Mouse (Mus musculus): Measurements from ENCODE around the gene Ugcg. TPM values are rescaled to one million over a fixed set of nuclear protein-coding genes. Genes with fewer than 3 reads are reported as not detected.

The Ugcg gene
- total and polyA plus RNA-seq, 2 experiments from 2014 or later, result 22.8 to 68.5 TPM

DNA sequence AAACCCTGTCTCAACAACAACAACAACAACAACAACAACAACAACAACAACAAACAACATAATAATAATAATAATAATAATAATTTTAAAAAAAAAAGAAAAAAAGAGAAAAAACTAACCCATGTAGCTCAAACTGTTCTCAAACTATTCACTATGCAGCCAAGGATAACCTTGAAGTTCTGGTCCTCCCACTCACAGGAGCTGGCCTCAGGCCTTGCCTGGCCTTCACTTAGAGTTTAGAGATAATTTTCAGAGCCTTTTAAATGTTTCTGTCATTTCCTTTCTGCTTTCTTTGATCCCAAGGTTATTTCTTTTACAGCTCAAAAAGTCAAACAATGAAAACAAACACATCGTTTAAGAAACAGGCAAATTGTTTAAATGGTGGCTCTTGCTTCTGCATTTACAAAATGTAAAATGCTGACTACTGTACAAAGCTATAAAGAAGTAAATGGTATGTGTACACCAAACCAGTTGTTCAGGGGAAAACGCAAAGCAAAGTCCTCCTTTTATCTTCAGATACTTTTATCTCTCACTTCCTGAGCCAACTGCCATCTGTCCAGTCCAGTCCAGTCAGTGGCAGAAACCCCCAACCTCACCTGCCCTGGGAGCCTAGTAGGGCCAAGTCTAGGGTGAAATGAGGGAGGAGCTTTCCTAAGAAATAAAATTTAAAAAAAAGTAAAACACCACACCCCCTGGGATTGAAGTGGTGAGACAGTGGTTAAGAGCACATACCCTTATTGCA lies 15.7 kb upstream of the Ugcg start:
- 76% methylated on average over 2 of the region's 2 CpGs for WGBS
- no peaks in the 10 kb centered on the region for H3K27me3 ChIP-seq (ENCODE audit: insufficient read depth, low read length)
- H3K4me1 ChIP-seq (ENCODE audit: insufficient read depth, low read length), result no peaks in the 10 kb centered on the region
- no peaks in the 10 kb centered on the region for H3K36me3 ChIP-seq (ENCODE audit: insufficient read depth, low read length)
- no peak for TF ChIP-seq CTCF (IDR thresholded peaks at IDR 0.05)
- H3K9me3 ChIP-seq (ENCODE audit: low read length), result no peaks in the 10 kb centered on the region
- DNase-seq (ENCODE audit: low spot score) (no peak), ATAC-seq (ENCODE audit: low FRiP score) (no peak)
- H3K9ac ChIP-seq (replicated peaks; ENCODE audit: low read length, poor library complexity, severe bottlenecking), result no peak overlapping the region
- no peak overlapping the region for H3K4me2 ChIP-seq (ENCODE audit: low read depth, low read length, poor library complexity, severe bottlenecking)
- no peak overlapping the region for H3K27ac ChIP-seq (ENCODE audit: low read depth, low read length)
- H3K4me3 ChIP-seq (ENCODE audit: low read depth, low read length), result no peak overlapping the region

DNA sequence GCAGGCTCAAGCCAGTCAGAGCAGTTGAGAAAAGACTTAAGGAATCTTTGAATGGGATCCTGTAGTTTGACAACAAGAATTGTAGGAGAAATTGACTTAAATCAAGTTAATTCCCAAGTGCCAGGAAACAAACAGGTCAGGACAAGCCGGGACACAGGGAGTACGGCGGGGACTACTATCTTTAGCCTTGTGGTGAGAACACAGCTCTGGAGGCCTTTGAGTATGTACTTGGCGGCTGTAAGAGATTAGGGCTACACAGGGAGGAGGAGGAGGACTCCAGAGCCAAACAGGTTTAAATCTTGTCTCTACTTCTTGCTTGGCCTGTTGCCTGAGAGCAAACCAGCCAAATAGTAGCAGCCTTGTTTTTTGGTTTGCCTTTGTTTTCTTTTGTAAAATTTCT lies 14.1 kb upstream of the Ugcg start:
- no peaks in the 10 kb centered on the region for H3K36me3 ChIP-seq (ENCODE audit: insufficient read depth, low read length)
- no peak for ATAC-seq (ENCODE audit: low FRiP score)
- H3K4me1 ChIP-seq (ENCODE audit: insufficient read depth, low read length), result no peaks in the 10 kb centered on the region
- no peaks in the 10 kb centered on the region for H3K27me3 ChIP-seq (ENCODE audit: insufficient read depth, low read length)
- H3K4me3 ChIP-seq (ENCODE audit: low read depth, low read length), result no peak overlapping the region
- H3K27ac ChIP-seq (ENCODE audit: low read depth, low read length), result no peak overlapping the region
- DNase-seq (ENCODE audit: low spot score), result no peak
- 61% methylated on average over 4 of the region's 4 CpGs for WGBS
- no peak for TF ChIP-seq CTCF (IDR thresholded peaks at IDR 0.05)
- H3K9me3 ChIP-seq (ENCODE audit: low read length), result no peaks in the 10 kb centered on the region
- H3K9ac ChIP-seq (replicated peaks; ENCODE audit: low read length, poor library complexity, severe bottlenecking), result no peak overlapping the region
- H3K4me2 ChIP-seq (ENCODE audit: low read depth, low read length, poor library complexity, severe bottlenecking), result no peak overlapping the region

DNA sequence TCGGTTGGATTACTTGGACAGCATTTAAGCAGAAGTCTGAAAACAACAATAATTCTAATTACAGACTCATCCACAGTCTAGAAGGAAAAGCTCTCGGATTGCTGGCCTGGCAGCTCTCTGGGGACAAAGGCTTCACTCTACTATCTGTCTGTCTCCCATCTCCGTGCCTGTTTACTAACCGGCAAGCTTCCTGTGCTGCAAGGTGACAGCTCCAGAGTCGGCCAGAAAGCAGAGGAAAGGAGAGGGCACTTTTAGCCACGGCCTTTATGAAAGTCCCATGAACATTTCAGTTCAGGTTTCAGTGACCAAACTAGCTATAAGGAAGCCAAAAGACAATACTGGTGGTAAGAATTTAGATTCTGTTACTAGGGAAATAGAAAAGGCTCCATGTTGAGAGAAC lies 13.1 kb upstream of the Ugcg start:
- Histone ChIP-seq H3K36me3 (ENCODE audit: insufficient read depth, low read length) (no peaks in the 10 kb centered on the region), H3K4me1 (ENCODE audit: insufficient read depth, low read length) (no peaks in the 10 kb centered on the region), H3K9ac (replicated peaks; ENCODE audit: low read length, poor library complexity, severe bottlenecking) (no peak overlapping the region), H3K27me3 (ENCODE audit: insufficient read depth, low read length) (no peaks in the 10 kb centered on the region), H3K27ac (ENCODE audit: low read depth, low read length) (no peak overlapping the region), H3K4me3 (ENCODE audit: low read depth, low read length) (no peak overlapping the region), H3K9me3 (ENCODE audit: low read length) (no peaks in the 10 kb centered on the region), H3K4me2 (ENCODE audit: low read depth, low read length, poor library complexity, severe bottlenecking) (no peak overlapping the region)
- ATAC-seq (ENCODE audit: low FRiP score), result no peak
- no peak for TF ChIP-seq CTCF (IDR thresholded peaks at IDR 0.05)
- WGBS, result 63% methylated on average over 6 of the region's 6 CpGs
- no peak for DNase-seq (ENCODE audit: low spot score)

DNA sequence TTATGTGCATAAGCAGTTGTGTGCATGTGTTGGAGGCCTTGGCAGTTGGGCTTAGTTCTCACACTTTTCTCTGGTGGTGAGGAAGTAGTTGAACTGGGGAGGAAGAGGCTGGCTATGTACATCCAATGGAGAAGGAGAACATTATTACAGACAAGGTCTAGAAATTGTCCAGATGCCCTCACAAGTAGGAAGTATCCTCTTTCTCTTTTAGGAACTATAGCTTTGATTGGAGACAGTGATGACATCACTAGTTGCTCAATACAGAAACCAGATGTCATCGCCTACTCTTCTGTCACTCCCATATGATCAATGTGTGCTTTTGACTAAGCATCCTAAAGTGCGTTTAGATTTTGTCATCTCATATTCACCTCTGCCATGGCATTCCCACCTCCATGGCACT lies 11.5 kb upstream of the Ugcg start:
- Histone ChIP-seq H3K9ac (replicated peaks; ENCODE audit: low read length, poor library complexity, severe bottlenecking) (no peak overlapping the region), H3K4me1 (ENCODE audit: insufficient read depth, low read length) (no peaks in the 10 kb centered on the region), H3K27ac (ENCODE audit: low read depth, low read length) (no peak overlapping the region), H3K36me3 (ENCODE audit: insufficient read depth, low read length) (no peaks in the 10 kb centered on the region), H3K27me3 (ENCODE audit: insufficient read depth, low read length) (no peaks in the 10 kb centered on the region), H3K9me3 (ENCODE audit: low read length) (no peaks in the 10 kb centered on the region), H3K4me3 (ENCODE audit: low read depth, low read length) (no peak overlapping the region), H3K4me2 (ENCODE audit: low read depth, low read length, poor library complexity, severe bottlenecking) (no peak overlapping the region)
- no peak for ATAC-seq (ENCODE audit: low FRiP score)
- no peak for TF ChIP-seq CTCF (IDR thresholded peaks at IDR 0.05)
- no peak for DNase-seq (ENCODE audit: low spot score)
- 95% methylated on average over 2 of the region's 2 CpGs for whole genome bisulfite sequencing

DNA sequence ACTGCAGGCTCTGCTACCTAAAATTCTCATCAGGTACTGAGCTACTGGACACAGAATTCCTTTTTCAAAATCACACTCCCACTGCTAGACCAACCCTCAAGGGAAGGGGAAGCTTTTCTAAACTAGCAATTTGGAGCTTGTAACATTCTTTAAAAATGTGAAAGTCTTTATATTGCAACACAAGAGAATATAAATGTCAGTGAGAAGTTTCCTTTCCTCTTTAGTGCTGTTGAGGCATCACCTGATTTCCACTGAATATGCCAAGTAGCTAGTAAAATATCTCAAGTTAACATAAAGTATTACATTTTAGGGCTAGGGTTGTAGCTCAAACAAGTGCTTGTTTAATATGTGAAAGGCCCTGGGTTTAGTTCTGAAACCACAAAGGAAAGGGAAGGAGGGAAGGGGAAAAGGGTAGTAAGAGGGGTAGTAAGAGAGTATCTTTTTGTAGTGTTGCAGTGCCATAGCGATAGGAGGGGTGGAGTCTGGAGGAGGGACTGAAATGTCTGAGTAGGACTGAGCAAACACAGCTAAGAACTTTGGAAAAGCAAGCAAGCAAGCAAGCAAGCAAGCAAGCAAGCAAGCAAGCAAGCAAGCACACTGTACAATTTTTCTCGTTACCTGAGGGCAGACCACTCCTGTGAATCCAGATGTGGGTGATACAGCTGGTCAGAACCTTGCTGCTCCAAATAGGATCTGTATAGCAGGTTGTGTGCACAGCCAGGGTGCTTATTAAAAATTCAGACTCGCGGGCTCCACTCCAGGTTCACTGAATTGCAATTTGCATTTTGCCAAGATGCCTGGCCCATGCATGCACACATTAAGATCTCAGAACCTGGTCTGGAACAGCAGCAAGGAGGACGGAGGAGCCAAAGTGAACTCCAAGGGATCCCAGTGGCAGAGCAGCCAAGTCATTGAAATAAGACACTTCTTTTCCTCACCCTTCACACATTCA lies 7.5 kb upstream of the Ugcg start:
- Histone ChIP-seq H3K9ac (replicated peaks; ENCODE audit: low read length, poor library complexity, severe bottlenecking) (no peak overlapping the region), H3K4me2 (ENCODE audit: low read depth, low read length, poor library complexity, severe bottlenecking) (no peak overlapping the region), H3K9me3 (ENCODE audit: low read length) (no peaks in the 10 kb centered on the region), H3K4me3 (ENCODE audit: low read depth, low read length) (no peak overlapping the region), H3K4me1 (ENCODE audit: insufficient read depth, low read length) (no peaks in the 10 kb centered on the region), H3K27me3 (ENCODE audit: insufficient read depth, low read length) (no peaks in the 10 kb centered on the region), H3K36me3 (ENCODE audit: insufficient read depth, low read length) (no peaks in the 10 kb centered on the region), H3K27ac (ENCODE audit: low read depth, low read length) (no peak overlapping the region)
- DNase-seq (ENCODE audit: low spot score), result no peak
- TF ChIP-seq CTCF (IDR thresholded peaks at IDR 0.05), result no peak
- ATAC-seq (ENCODE audit: low FRiP score), result no peak; the same call in 1 of the 2 replicates
- 30% methylated on average over 5 of the region's 5 CpGs for WGBS

DNA sequence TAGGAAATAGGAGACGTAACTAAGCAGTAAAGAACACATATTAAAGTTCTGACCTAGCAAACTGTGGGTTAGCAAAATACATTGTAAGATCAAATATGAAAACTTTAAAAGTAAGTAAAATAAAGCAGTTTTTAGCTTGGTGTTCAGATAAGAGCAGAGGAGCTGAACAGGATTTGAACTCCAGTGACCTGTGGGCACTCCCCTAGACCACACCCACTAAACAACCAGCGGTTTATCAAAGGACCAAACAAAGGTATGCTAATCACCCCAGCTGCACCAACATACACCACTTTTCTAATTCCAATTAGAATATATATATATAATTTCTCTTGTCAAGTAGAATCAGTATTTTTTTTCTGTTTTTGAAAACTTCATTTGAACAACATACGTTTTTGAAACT lies 3.4 kb upstream of the Ugcg start:
- no peak for TF ChIP-seq CTCF (IDR thresholded peaks at IDR 0.05)
- 74% methylated on average over 3 of the region's 3 CpGs for WGBS

More for the DNA sequence above, 3.4 kb upstream of the Ugcg start:
- Histone ChIP-seq H3K27me3 (ENCODE audit: insufficient read depth, low read length) (no peaks in the 10 kb centered on the region), H3K4me3 (ENCODE audit: low read depth, low read length) (no peak overlapping the region), H3K9me3 (ENCODE audit: low read length) (no peaks in the 10 kb centered on the region), H3K36me3 (ENCODE audit: insufficient read depth, low read length) (no peaks in the 10 kb centered on the region), H3K4me2 (ENCODE audit: low read depth, low read length, poor library complexity, severe bottlenecking) (no peak overlapping the region), H3K27ac (ENCODE audit: low read depth, low read length) (no peak overlapping the region), H3K9ac (replicated peaks; ENCODE audit: low read length, poor library complexity, severe bottlenecking) (no peak overlapping the region), H3K4me1 (ENCODE audit: insufficient read depth, low read length) (peaks cover 2% of the 10 kb centered on the region; the same call in 1 of the 2 replicates)
- ATAC-seq (ENCODE audit: low FRiP score), result no peak
- DNase-seq (ENCODE audit: low spot score), result no peak
